Mouse (Mus musculus): ENCODE results near the gene Akr1d1.

GRCm38 (mm10) chr6:37600976-37601498, 71.1 kb downstream of the Akr1d1 start:
- TF ChIP-seq CTCF (IDR thresholded peaks at IDR 0.05; ENCODE audit: borderline replicate concordance, extremely low read depth, insufficient read depth, insufficient read length) = no peak
- no peak for TF ChIP-seq POLR2A (IDR thresholded peaks at IDR 0.05; ENCODE audit: borderline replicate concordance, extremely low read depth, insufficient read depth, insufficient read length, poor library complexity, severe bottlenecking)

All from brain, embryonic 14.5 days (tissue).